Mouse (Mus musculus) layer of hippocampus, adult 6 months (tissue): ENCODE measurements around the gene Pde6c. TPM values are rescaled to one million over a fixed set of nuclear protein-coding genes. Genes with fewer than 3 reads are reported as not detected.

Experiments used
- long read RNA-seq, 2 experiments: library from polyadenylated mRNA; unstranded; transcript quantifications; one replicate each; pipeline ENCODE4 v2.0.0; 2019 to 2020
- polyA plus RNA-seq: library from polyadenylated mRNA; unstranded; fragments of <200 nt; fragmentation: Nextera tagmentation; gene quantifications from 2 replicates; pipeline ENCODE4 v1.2.3, GENCODE M21; 2021

Pde6c gene
- polyA plus RNA-seq: 0.09 TPM in 1 of 2 replicates, not detected in the other
- long read RNA-seq, experiment 1: 0 reads
- long read RNA-seq, experiment 2, partial matches to known transcripts: 0 of 1 reads
- long read RNA-seq, experiment 2, other reads (novel, unspliced or antisense): 1 of 1 reads

DNA sequence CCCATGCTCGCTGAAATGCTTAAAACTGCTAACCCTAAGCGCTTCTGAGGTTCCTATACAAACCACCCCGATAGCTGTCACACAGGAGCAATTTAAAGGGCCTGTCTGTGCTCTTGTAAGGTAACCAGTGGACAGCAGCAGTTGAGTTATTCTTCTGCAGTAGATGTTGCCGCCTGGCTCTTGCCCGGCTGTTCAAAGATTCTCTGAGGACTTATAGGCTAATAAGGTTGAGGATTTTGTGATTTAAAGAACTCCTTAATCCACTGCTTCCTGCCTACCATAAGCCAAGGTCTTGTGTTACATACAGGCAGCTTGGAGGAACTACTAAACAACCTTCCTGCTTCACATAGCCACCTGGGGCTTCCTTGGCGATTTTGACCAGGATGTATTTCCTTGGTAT is at the start of gene Pde6c:
Gene Pde6c, plus strand, starts transcription at position 301 of the 400 bp plus-strand sequence.

DNA sequence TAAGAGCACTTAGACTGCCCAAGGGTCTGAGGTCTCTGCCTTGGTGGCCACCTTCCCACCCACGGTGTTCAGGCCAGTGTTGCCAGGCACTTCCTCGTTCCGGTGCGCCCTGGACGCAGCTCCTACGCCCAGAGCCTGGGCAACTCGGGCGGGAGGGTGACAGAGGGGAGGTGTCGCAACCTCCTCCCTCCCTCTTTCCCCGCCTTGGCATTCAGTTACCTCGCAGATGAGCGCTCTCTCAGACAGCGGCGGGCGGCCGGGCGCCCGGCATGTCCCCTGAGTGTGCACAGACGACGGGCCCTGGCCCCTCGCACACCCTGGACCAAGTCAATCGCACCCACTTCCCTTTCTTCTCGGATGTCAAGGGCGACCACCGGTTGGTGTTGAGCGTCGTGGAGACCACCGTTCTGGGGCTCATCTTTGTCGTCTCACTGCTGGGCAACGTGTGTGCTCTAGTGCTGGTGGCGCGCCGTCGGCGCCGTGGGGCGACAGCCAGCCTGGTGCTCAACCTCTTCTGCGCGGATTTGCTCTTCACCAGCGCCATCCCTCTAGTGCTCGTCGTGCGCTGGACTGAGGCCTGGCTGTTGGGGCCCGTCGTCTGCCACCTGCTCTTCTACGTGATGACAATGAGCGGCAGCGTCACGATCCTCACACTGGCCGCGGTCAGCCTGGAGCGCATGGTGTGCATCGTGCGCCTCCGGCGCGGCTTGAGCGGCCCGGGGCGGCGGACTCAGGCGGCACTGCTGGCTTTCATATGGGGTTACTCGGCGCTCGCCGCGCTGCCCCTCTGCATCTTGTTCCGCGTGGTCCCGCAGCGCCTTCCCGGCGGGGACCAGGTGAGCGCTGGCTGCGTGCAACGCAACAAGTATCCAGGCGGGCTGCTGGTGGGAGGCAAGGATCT is 35.5 kb upstream of the Pde6c start, which contains the start of gene Ffar4:
Gene Ffar4, plus strand, starts transcription at position 214 of the 901 bp plus-strand sequence.

GRCm38 (mm10) chr19:38125219-38125610 is 7.4 kb upstream of the Pde6c start, which contains the start of gene Rbp4:
Gene Rbp4 (minus strand): TSS chr19:38125281.

DNA sequence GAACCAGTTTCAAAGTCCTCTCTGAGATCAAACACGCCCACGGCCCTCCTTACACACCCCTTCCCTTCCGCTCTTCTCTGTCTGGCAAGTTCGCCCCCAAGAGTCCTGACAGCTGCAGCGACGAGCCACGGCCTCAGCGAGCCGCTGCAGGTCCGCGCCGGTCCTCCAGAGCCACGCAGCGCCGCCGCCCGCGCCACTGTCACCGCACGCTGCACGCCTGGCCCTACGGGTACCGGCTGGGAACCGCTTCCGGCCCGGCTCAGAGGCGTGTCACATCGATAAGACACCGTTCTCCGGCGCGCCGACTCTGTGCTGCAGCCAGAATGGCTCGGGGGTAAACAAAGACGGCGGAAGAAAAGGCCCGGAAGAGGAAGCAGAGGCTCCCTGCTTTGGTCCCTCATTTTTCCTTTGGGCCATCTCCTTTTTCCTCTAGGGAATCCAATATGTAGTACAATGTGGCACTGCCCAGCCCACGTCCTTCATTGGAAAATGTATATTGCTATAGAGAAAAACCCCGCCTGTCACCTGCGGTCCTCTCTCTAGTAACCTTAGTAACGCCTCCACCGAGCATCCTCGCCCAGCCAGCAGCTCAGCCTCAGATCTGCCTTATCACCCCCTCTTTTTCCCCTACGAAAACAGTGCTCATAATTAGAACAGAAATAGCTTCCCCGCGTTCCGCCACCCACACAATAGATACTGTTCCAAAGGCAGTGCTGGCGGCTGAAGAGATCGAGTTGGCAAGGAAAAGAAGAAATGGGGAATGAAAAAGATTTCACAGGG is 91.5 kb downstream of the Pde6c start, which contains the start of gene Fra10ac1:
Gene Fra10ac1, minus strand, starts transcription at position 252 of the 780 bp plus-strand sequence.

Other genes starting within 250 kb of the Pde6c start
- gene Myof, start 89.2 kb upstream of the Pde6c start, polyA plus RNA-seq: 0.40 and 1.2 TPM in 2 replicates
- gene Cep55, start 77.8 kb upstream of the Pde6c start, polyA plus RNA-seq: 0.15 and 0.35 TPM in 2 replicates
- gene Ffar4, start 35.7 kb upstream of the Pde6c start, polyA plus RNA-seq: 0.13 and 0.16 TPM in 2 replicates
- gene Rbp4, start 7.5 kb upstream of the Pde6c start, polyA plus RNA-seq: 49.5 and 56.6 TPM in 2 replicates
- 23.0 and 25.1 TPM in 2 replicates for gene Fra10ac1, start 91.4 kb downstream of the Pde6c start, polyA plus RNA-seq
- 82.0 and 85.0 TPM in 2 replicates for gene Lgi1, start 131.8 kb downstream of the Pde6c start, polyA plus RNA-seq